Mouse (Mus musculus): ENCODE data around the gene Pdap1. TPM values are rescaled to one million over a fixed set of nuclear protein-coding genes. Genes with fewer than 3 reads are reported as not detected.
"Not testable (repeated sequence)": the region's sequence is repeated elsewhere in the genome, so short reads cannot be mapped to it uniquely, and the experiment has no call there.

The Pdap1 gene
- total RNA-seq, 2 experiments from 2014 or later, result 77.4 to 84.6 TPM

- DNase-seq (ENCODE audit: low spot score in 2 of 2), result no peak
Measured at GRCm38 (mm10) chr5:145120921-145121320, 19.1 kb downstream of the Pdap1 start.

GRCm38 (mm10) chr5:145119385-145119784 lies 20.7 kb downstream of the Pdap1 start:
- DNase-seq (ENCODE audit: low spot score in 2 of 2), result no peak

GRCm38 (mm10) chr5:145118461-145118860 lies 21.6 kb downstream of the Pdap1 start:
- DNase-seq (ENCODE audit: low spot score in 2 of 2), result no peak

- no peak for DNase-seq (ENCODE audit: low spot score in 2 of 2)
Measured at GRCm38 (mm10) chr5:145118005-145118404, 22.0 kb downstream of the Pdap1 start.

GRCm38 (mm10) chr5:145116916-145117315 lies 23.1 kb downstream of the Pdap1 start:
- DNase-seq (ENCODE audit: low spot score in 2 of 2), result peak; percentile 68 to 81

GRCm38 (mm10) chr5:145116316-145116715 lies 23.7 kb downstream of the Pdap1 start:
- peak in 1 of 2 experiments; percentile 49 for DNase-seq (ENCODE audit: low spot score in 2 of 2)

- no peak for DNase-seq (ENCODE audit: low spot score in 2 of 2)
Measured at GRCm38 (mm10) chr5:145115736-145116135, 24.3 kb downstream of the Pdap1 start.

- DNase-seq (ENCODE audit: low spot score in 2 of 2), result peak; percentile 53 to 71
Measured at GRCm38 (mm10) chr5:145114606-145115473, 25.2 kb downstream of the Pdap1 start.

GRCm38 (mm10) chr5:145114071-145114605 lies 25.9 kb downstream of the Pdap1 start, which contains the start of gene Arpc1b:
Gene Arpc1b (plus strand): TSS chr5:145114215.
- peak; percentile 73 to 82 for DNase-seq (ENCODE audit: low spot score in 2 of 2)

GRCm38 (mm10) chr5:145113416-145113815 lies 26.6 kb downstream of the Pdap1 start:
- no peak for DNase-seq (ENCODE audit: low spot score in 2 of 2)

- DNase-seq (ENCODE audit: low spot score in 2 of 2), result no peak
Measured at GRCm38 (mm10) chr5:145112566-145112965, 27.5 kb downstream of the Pdap1 start.

- no peak for DNase-seq (ENCODE audit: low spot score in 2 of 2)
Measured at GRCm38 (mm10) chr5:145110401-145110800, 29.6 kb downstream of the Pdap1 start.

GRCm38 (mm10) chr5:145105694-145106275 lies 34.3 kb downstream of the Pdap1 start:
- DNase-seq (ENCODE audit: low spot score in 2 of 2), result no peak

- DNase-seq (ENCODE audit: low spot score in 2 of 2), result no peak
Measured at GRCm38 (mm10) chr5:145104328-145104727, 35.7 kb downstream of the Pdap1 start.

GRCm38 (mm10) chr5:145102706-145103105 lies 37.3 kb downstream of the Pdap1 start:
- DNase-seq (ENCODE audit: low spot score in 2 of 2), result no peak

GRCm38 (mm10) chr5:145101451-145101850 lies 38.6 kb downstream of the Pdap1 start:
- DNase-seq (ENCODE audit: low spot score in 2 of 2), result not testable (repeated sequence)

GRCm38 (mm10) chr5:145100960-145101359 lies 39.1 kb downstream of the Pdap1 start:
- no peak for DNase-seq (ENCODE audit: low spot score in 2 of 2)

GRCm38 (mm10) chr5:145098340-145098821 lies 41.7 kb downstream of the Pdap1 start:
- DNase-seq (ENCODE audit: low spot score in 2 of 2), result no peak

GRCm38 (mm10) chr5:145096195-145096594 lies 43.8 kb downstream of the Pdap1 start:
- DNase-seq (ENCODE audit: low spot score in 2 of 2), result no peak

GRCm38 (mm10) chr5:145089878-145090277 lies 50.2 kb downstream of the Pdap1 start:
- DNase-seq (ENCODE audit: low spot score in 2 of 2), result no peak

- no peak for DNase-seq (ENCODE audit: low spot score in 2 of 2)
Measured at GRCm38 (mm10) chr5:145088186-145088585, 51.9 kb downstream of the Pdap1 start.

- no peak for DNase-seq (ENCODE audit: low spot score in 2 of 2)
Measured at GRCm38 (mm10) chr5:145084822-145085221, 55.2 kb downstream of the Pdap1 start.
